Mouse (Mus musculus) B cell, adult (primary cell): ENCODE data around the gene Sugt1. TPM values are rescaled to one million over a fixed set of nuclear protein-coding genes. Genes with fewer than 3 reads are reported as not detected.

Experiments
- total RNA-seq: library from RNA; stranded (reverse); gene quantifications from 4 replicates; pipeline ENCODE4 v1.2.4, GENCODE M21; 2023; ENCODE audit not compliant: inconsistent age

Gene Sugt1
- total RNA-seq: 61.7 to 66.7 TPM (median 64.1 TPM) in 4 replicates

DNA sequence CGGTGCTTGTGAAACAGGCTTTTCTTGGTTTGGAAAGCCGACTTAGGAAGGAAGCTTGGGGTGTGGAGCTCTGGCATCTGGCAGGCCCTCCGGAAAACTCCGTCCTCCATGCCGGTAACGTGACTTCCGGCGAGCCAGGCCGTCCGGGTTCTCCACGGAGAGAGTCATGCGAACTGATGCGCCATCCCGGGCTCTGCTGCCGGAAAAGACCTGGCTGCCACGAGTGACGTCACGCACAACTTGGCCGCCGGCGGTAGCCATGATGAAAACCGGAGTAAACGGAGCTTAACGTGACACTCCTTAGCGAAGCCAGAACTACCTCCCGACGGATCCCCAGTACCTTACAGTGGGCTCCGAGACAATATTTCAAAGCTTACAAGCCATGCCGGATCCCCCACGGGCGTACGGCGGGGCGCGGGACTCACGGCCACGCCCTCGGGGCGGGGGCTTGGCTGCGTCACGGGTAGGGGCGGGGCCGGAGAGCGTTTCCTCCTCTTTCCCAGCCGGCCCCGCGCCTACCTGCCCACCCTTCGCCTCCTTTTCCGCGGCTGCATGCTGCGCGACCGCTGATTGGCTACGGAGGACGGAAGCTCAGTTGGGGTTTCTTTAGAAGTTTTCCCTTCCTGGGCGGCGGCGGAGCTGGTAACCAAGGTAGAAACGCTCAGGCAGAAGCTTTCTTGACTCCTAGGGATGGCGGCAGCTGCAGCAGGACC lies at the start of gene Sugt1:
Sugt1 (plus strand) TSS at position 553 of the 713 bp plus-strand sequence.

DNA sequence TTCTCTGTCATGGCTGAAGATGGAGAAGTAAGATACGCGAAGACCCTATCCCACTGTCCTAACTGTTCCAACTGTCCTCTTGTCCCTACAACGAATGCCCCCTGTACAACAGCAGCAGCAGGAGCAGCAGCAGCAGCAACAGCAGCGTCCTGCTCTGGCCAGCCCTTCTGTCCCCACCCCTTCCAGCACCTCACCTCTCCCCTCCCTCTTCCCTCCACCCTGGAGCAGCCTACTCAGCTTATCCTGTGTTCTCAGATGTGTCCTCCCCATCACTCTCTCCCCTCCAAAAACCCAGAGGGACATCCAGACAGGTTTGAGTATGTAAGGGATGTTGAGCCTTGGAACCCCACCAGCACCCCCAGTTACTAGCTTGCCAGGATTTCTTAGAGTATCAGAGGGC lies 74.5 kb downstream of the Sugt1 start, which contains the start of gene Cnmd:
Cnmd (minus strand) TSS at position 170 of the 400 bp plus-strand sequence.

Other genes starting within 250 kb of the Sugt1 start
- gene Naa16, start 196.9 kb upstream of the Sugt1 start, total RNA-seq: 49.6 to 58.3 TPM (median 52.1 TPM) in 4 replicates
- 1.9 to 2.7 TPM (median 2.3 TPM) in 4 replicates for gene Mtrf1, start 189.9 kb upstream of the Sugt1 start, total RNA-seq
- 14.9 to 18.1 TPM (median 15.9 TPM) in 4 replicates for gene Kbtbd7, start 161.2 kb upstream of the Sugt1 start, total RNA-seq
- gene Kbtbd6, start 135.9 kb upstream of the Sugt1 start, total RNA-seq: 0.24 to 0.90 TPM (median 0.45 TPM) in 3 of 4 replicates, not detected in the other
- gene Elf1, start 106.5 kb upstream of the Sugt1 start, total RNA-seq: 182 to 193 TPM (median 191 TPM) in 4 replicates
- gene Wbp4, start 106.2 kb upstream of the Sugt1 start, total RNA-seq: 24.9 to 29.4 TPM (median 27.8 TPM) in 4 replicates
- gene Cnmd, start 74.5 kb downstream of the Sugt1 start, total RNA-seq: not detected in 4 replicates
- not detected in 4 replicates for gene Pcdh8, start 183.6 kb downstream of the Sugt1 start, total RNA-seq